Mouse (Mus musculus) lung, postnatal 0 days (tissue): ENCODE measurements at regions not wholly inside any gene's neighbourhood (a gene's known extent, or its start where the extent isn't known, plus 50 kb on each side); places are given as distances from the start of the nearest gene placed in this dataset.

ENCODE experiments used
- ATAC-seq: fragments of 200-750 bp; cut with Nextera tagmentation; 2 replicates; pipeline ENCODE4 v1.8.0; 2017; ENCODE audit warnings: moderate library complexity
- DNase-seq: peaks from one replicate; pipeline ENCODE4 v3.0.0-alpha.2; 2016; ENCODE audit warnings: low spot score
- H3K27ac ChIP-seq: fragments of 300-500 bp; sonication (generic); 2 replicates; pipeline ENCODE4 v1.5.1; 2014; ENCODE audit warnings: antibody characterized with exemption, mild to moderate bottlenecking, low read length, mixed read lengths
- H3K27me3 ChIP-seq: fragments of 300-500 bp; sonication (generic); replicated peaks from 2 replicates; pipeline ENCODE4 v1.6.1; 2014; ENCODE audit warnings: low read length, mixed read lengths; ENCODE audit not compliant: insufficient read depth
- H3K36me3 ChIP-seq: fragments of 300-500 bp; sonication (generic); 2 replicates; pipeline ENCODE4 v1.6.1; 2014; ENCODE audit warnings: low read length, mixed read lengths; ENCODE audit not compliant: insufficient read depth
- H3K4me1 ChIP-seq: fragments of 300-500 bp; sonication (generic); 2 replicates; pipeline ENCODE4 v1.6.1; 2014; ENCODE audit warnings: antibody characterized with exemption, low read depth, low read length, mixed read lengths; ENCODE audit not compliant: insufficient read depth
- H3K4me2 ChIP-seq: fragments of 300-500 bp; sonication (generic); replicated peaks from 2 replicates; pipeline ENCODE4 v1.6.1; 2014; ENCODE audit warnings: low read depth, mild to moderate bottlenecking, low read length, moderate library complexity, mixed read lengths
- H3K4me3 ChIP-seq: fragments of 300-500 bp; sonication (generic); 2 replicates; pipeline ENCODE4 v1.5.1; 2014; ENCODE audit warnings: low read depth, low read length
- H3K9ac ChIP-seq: fragments of 300-500 bp; sonication (generic); replicated peaks from 2 replicates; pipeline ENCODE4 v1.6.1; 2014; ENCODE audit warnings: low read depth, mild to moderate bottlenecking
- H3K9me3 ChIP-seq: fragments of 300-500 bp; sonication (generic); 2 replicates; pipeline ENCODE4 v1.6.1; 2016; ENCODE audit warnings: low read length, mixed read lengths
- CTCF ChIP-seq: IDR thresholded peaks from 2 replicates; pipeline ENCODE4 v1.5.1; 2016; ENCODE audit warnings: antibody characterized with exemption, mild to moderate bottlenecking
- EP300 ChIP-seq: IDR thresholded peaks from 2 replicates; pipeline ENCODE4 v1.6.1; 2016; ENCODE audit warnings: antibody characterized with exemption, mild to moderate bottlenecking, control low read depth
- WGBS: fragments of 180-500 bp; shearing (Covaris S2); extraction: QIAGEN DNeasy Blood & Tissue Kit; methylation state at CpG from one replicate; pipeline ENCODE4 v1.1.7; 2014; 5-methylcytosine and 5-hydroxymethylcytosine counted together

GRCm38 (mm10) chr8:89680937-89681336 is 637.0 kb upstream of the Sall1 start:
- Histone ChIP-seq H3K9ac (no peak overlapping the region), H3K4me2 (no peak overlapping the region), H3K27ac (no peak overlapping the region), H3K4me1 (no peaks in the 10 kb centered on the region), H3K27me3 (no peaks in the 10 kb centered on the region), H3K4me3 (no peak overlapping the region), H3K36me3 (no peaks in the 10 kb centered on the region), H3K9me3 (no peaks in the 10 kb centered on the region)
- TF ChIP-seq EP300 (no peak), CTCF (no peak)
- DNase-seq (no peak), ATAC-seq (no peak)
- 69% methylated on average over 4 of the region's 4 CpGs for WGBS

DNA sequence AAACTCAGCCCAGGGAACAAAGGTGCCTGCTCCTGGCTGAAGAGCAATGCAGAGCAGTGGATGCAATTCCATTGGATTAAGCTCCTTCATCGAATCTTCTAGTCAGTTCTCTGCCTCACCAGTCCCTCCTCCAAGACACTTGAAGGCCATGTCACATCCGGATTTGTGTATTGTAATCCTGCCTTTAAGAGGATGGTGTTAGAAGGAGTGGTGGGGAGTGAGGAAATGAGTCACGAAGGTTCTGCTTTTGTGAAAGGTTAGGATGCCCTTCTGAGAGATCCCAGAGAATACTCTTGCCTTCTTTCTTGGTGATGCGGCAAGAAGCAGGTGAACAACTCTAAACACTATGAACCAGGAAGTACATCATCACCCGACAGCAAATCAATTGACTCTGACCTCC is 636.4 kb upstream of the Sall1 start:
- H3K4me2 ChIP-seq: no peak overlapping the region
- no peak overlapping the region for H3K4me3 ChIP-seq
- H3K4me1 ChIP-seq: no peaks in the 10 kb centered on the region
- DNase-seq (no peak), ATAC-seq (no peak)
- WGBS: 59% methylated on average over 5 of the region's 5 CpGs
- no peak overlapping the region for H3K9ac ChIP-seq
- no peak overlapping the region for H3K27ac ChIP-seq
- TF ChIP-seq EP300: no peak
- TF ChIP-seq CTCF: no peak
- no peaks in the 10 kb centered on the region for H3K9me3 ChIP-seq
- no peaks in the 10 kb centered on the region for H3K36me3 ChIP-seq
- no peaks in the 10 kb centered on the region for H3K27me3 ChIP-seq

DNA sequence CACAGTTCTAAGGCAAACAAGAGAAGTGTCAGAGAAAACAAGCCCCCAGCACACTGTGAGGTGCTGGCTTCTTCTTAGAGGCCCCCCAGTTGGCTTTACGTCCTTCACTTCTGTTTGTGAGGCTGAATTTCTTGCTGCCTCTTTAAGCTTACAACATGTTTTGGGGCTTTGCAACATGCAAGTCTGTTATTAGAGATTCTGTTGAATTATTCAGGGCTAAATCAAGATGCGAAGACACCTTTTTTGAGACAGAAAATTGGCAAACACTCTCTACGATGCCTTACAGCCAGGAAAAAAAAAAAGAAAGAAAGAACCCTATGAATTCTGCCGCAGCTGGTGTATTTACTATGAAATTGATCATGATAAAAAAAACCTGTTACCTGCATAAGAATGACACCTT is 635.6 kb upstream of the Sall1 start:
- H3K9me3 ChIP-seq: no peaks in the 10 kb centered on the region
- DNase-seq (no peak), ATAC-seq (no peak)
- TF ChIP-seq EP300: no peak
- no peak for TF ChIP-seq CTCF
- no peak overlapping the region for H3K4me2 ChIP-seq
- H3K4me3 ChIP-seq: no peak overlapping the region
- H3K4me1 ChIP-seq: no peaks in the 10 kb centered on the region
- no peaks in the 10 kb centered on the region for H3K27me3 ChIP-seq
- 63% methylated on average over 4 of the region's 4 CpGs for WGBS
- H3K27ac ChIP-seq: no peak overlapping the region
- H3K9ac ChIP-seq: no peak overlapping the region
- no peaks in the 10 kb centered on the region for H3K36me3 ChIP-seq

DNA sequence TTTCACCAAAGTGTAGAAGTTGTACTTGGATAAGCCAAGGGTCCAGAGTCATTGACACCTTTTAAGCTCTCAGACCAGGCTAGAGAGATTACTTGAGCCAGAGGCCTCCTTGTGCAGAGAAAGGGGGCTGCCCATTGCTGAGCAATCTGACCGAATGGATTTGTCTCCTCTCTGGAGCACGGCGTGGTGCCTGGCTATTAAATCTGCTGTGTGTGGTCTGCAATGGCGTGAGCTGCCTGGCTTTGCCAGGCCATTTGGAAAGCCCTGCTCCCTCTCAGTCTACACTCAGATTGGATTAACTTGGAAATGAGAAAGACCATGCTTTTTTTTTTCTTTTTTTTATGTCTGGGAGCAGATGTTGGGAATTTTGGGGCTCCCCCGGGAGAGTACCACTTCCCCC is 633.3 kb upstream of the Sall1 start:
- Histone ChIP-seq H3K4me1 (no peaks in the 10 kb centered on the region), H3K27ac (no peak overlapping the region), H3K4me3 (no peak overlapping the region), H3K9me3 (no peaks in the 10 kb centered on the region), H3K4me2 (no peak overlapping the region), H3K9ac (no peak overlapping the region), H3K27me3 (no peaks in the 10 kb centered on the region), H3K36me3 (no peaks in the 10 kb centered on the region)
- no peak for ATAC-seq
- TF ChIP-seq CTCF (no peak), EP300 (no peak)
- no peak for DNase-seq
- 79% methylated on average over 5 of the region's 5 CpGs for WGBS

- no peak for DNase-seq
- H3K27me3 ChIP-seq: no peaks in the 10 kb centered on the region
- H3K36me3 ChIP-seq: no peaks in the 10 kb centered on the region
- no peak for ATAC-seq
- H3K9me3 ChIP-seq: no peaks in the 10 kb centered on the region
- H3K9ac ChIP-seq: no peak overlapping the region
- H3K4me3 ChIP-seq: no peak overlapping the region
- TF ChIP-seq EP300: no peak
- no peak for TF ChIP-seq CTCF
- H3K4me2 ChIP-seq: no peak overlapping the region
- WGBS: 76% methylated on average over 4 of the region's 4 CpGs
- no peak overlapping the region for H3K27ac ChIP-seq
- H3K4me1 ChIP-seq: no peaks in the 10 kb centered on the region
These were observed 629.9 kb upstream of the Sall1 start for GRCm38 (mm10) chr8:89673911-89674310.

DNA sequence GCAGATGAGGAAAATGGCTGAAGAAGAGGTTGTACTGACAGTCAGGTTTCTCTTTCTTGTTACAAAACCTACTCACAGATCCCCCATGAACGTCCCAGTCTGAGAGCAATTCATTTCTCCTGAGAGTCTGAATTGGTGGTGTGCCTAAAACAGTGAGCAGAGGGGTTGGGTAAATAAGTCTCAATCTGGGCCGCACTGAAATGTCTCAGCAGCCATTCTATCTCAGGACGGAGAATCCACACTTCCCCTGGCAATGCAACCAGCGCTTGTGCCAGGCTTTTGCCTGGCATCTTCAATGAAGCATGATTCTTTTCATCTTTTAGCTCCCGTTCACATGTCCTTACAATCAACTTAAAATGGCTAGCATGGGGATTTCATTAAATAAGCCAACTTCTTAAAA is 628.7 kb upstream of the Sall1 start:
- TF ChIP-seq CTCF (no peak), EP300 (no peak)
- WGBS: 84% methylated on average over 5 of the region's 5 CpGs

GRCm38 (mm10) chr8:89664911-89665689 is 621.1 kb upstream of the Sall1 start:
- TF ChIP-seq EP300 (no peak), CTCF (no peak)
- DNase-seq: no peak
- H3K27me3 ChIP-seq: no peaks in the 10 kb centered on the region
- no peak overlapping the region for H3K4me2 ChIP-seq
- no peak overlapping the region for H3K4me3 ChIP-seq
- WGBS: 63% methylated on average over 9 of the region's 9 CpGs
- H3K9me3 ChIP-seq: no peaks in the 10 kb centered on the region
- no peaks in the 10 kb centered on the region for H3K36me3 ChIP-seq
- no peak overlapping the region for H3K27ac ChIP-seq
- H3K9ac ChIP-seq: no peak overlapping the region
- no peaks in the 10 kb centered on the region for H3K4me1 ChIP-seq
- no peak for ATAC-seq

More for the DNA sequence above, 628.7 kb upstream of the Sall1 start:
- H3K27ac ChIP-seq: no peak overlapping the region
- DNase-seq (no peak), ATAC-seq (no peak)
- H3K9ac ChIP-seq: no peak overlapping the region
- no peaks in the 10 kb centered on the region for H3K36me3 ChIP-seq
- no peaks in the 10 kb centered on the region for H3K27me3 ChIP-seq
- H3K4me2 ChIP-seq: no peak overlapping the region
- H3K4me3 ChIP-seq: no peak overlapping the region
- no peaks in the 10 kb centered on the region for H3K4me1 ChIP-seq
- H3K9me3 ChIP-seq: no peaks in the 10 kb centered on the region
